Mouse (Mus musculus) C3H10T1/2 (cell line): ENCODE results near the gene Grb14. TPM values are rescaled to one million over a fixed set of nuclear protein-coding genes. Genes with fewer than 3 reads are reported as not detected.

Experiments used
- polyA plus RNA-seq, 2 experiments: library from polyadenylated mRNA; unstranded; fragments of >200 nt; fragmentation: generic; extraction: Trizol; gene quantifications; one replicate each; pipeline ENCODE4 v1.2.1; 2012; ENCODE audit warnings: missing spikeins in 2 of 2

The Grb14 gene
- polyA plus RNA-seq, result 1 to 10 TPM in 1 of 2 experiments, under 1 TPM in 1; 0.69 to 1.2 TPM

DNA sequence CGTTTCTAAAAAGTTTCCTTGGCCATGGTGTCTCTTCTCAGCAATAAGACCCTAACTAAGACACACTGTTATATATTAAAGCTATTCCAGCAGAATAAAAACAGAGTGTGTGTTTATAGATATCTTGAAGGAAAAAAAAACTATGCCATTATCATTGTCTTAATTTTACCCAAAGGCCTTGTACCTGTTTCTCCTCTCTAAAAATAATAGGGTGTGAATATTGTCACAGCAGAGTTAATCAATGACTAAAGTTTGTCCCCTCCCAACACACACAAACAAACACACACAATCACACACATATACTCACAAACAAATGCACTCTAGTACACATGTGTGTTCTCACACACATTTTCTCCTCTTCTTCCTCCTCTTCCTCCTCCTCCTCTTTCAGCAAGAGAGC lies at the start of gene Grb14:
Grb14 (minus strand) TSS at position 101 of the 400 bp plus-strand sequence.

Other genes with a start within 250 kb of the Grb14 start
- 1 to 10 TPM; 1.1 to 1.5 TPM for gene Cobll1, start 214.4 kb upstream of the Grb14 start, polyA plus RNA-seq